Mouse (Mus musculus) stomach, embryonic 15.5 days (tissue): Measurements from ENCODE around the gene Snrpg. TPM values are rescaled to one million over a fixed set of nuclear protein-coding genes. Genes with fewer than 3 reads are reported as not detected.
"Not testable (repeated sequence)": the region's sequence is repeated elsewhere in the genome, so short reads cannot be mapped to it uniquely, and the experiment has no call there.

Experiments
- ATAC-seq: fragments of 200-750 bp; cut with Nextera tagmentation; 2 replicates; pipeline ENCODE4 v1.8.0; 2017; ENCODE audit warnings: low read depth, moderate number of reproducible peaks, moderate TSS enrichment; ENCODE audit not compliant: insufficient read depth, low FRiP score
- H3K27ac ChIP-seq: fragments of 300-500 bp; sonication (generic); 2 replicates; pipeline ENCODE4 v1.5.1; 2015; ENCODE audit warnings: mild to moderate bottlenecking, inconsistent platforms
- H3K27me3 ChIP-seq: fragments of 300-500 bp; sonication (generic); replicated peaks from 2 replicates; pipeline ENCODE4 v1.6.1; 2015; ENCODE audit warnings: inconsistent platforms
- H3K36me3 ChIP-seq: fragments of 300-500 bp; sonication (generic); 2 replicates; pipeline ENCODE4 v1.6.1; 2015; ENCODE audit warnings: inconsistent platforms
- H3K4me1 ChIP-seq: fragments of 300-500 bp; sonication (generic); 2 replicates; pipeline ENCODE4 v1.6.1; 2015; ENCODE audit warnings: inconsistent platforms
- H3K4me2 ChIP-seq: fragments of 300-500 bp; sonication (generic); 2 replicates; pipeline ENCODE4 v1.6.1; 2015; ENCODE audit warnings: mild to moderate bottlenecking, inconsistent platforms
- H3K4me3 ChIP-seq: fragments of 300-500 bp; sonication (generic); replicated peaks from 2 replicates; pipeline ENCODE4 v1.5.1; 2015; ENCODE audit warnings: inconsistent platforms
- H3K9ac ChIP-seq: fragments of 300-500 bp; sonication (generic); 2 replicates; pipeline ENCODE4 v1.6.1; 2015; ENCODE audit warnings: inconsistent platforms
- H3K9me3 ChIP-seq: fragments of 300-500 bp; sonication (generic); 2 replicates; pipeline ENCODE4 v1.6.1; 2016; ENCODE audit warnings: inconsistent platforms
- WGBS: fragments of 180-500 bp; shearing (Covaris S2); methylation state at CpG from one replicate; pipeline ENCODE4 v1.1.7; 2015; 5-methylcytosine and 5-hydroxymethylcytosine counted together
- polyA plus RNA-seq: library from polyadenylated mRNA; unstranded; fragments of >200 nt; fragmentation: Nextera tagmentation; extraction: Ambion mirVana; gene quantifications from 2 replicates; pipeline ENCODE4 v1.2.1, GENCODE M21; 2015

Snrpg gene
- polyA plus RNA-seq, 1 experiment from 2014 or later, result 550 TPM

DNA sequence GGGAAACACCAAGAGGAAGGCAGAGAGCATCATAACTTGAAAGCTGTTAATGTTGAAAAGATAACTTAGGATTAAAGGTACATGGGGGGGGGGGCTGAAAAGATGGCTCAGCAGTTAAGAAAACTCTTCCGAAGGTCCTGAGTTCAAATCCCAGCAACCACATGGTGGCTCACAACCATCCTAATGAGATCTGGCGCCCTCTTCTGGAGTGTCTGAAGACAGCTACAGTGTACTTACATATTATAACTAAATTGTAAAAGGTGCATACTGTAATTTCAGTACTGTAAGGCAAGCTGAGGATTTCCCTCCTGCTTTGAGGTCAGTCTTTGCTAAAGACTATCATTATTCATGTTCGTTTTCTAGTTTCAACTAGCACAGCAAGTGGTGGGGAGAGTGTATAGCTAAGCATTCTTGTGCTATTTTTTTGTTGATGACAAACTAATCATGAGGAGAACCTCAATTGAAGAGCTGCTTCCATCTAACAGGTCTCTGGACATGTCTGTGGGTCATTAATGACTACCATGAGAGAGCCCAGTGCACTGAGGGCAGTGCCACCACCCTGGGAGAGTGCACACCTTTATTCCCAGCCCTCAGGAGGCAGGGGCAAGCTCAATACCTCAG lies 901 bp upstream of the Snrpg start:
- Histone ChIP-seq H3K27ac (no peak overlapping the region), H3K9me3 (no peaks in the 10 kb centered on the region), H3K4me1 (peaks cover 22% of the 10 kb centered on the region), H3K36me3 (no peaks in the 10 kb centered on the region), H3K9ac (no peak overlapping the region), H3K27me3 (no peaks in the 10 kb centered on the region), H3K4me3 (no peak overlapping the region), H3K4me2 (peak overlapping the region; percentile 78; the same call in 1 of the 2 replicates)
- ATAC-seq, result no peak
- WGBS, result 61% methylated on average over 3 of the region's 3 CpGs

DNA sequence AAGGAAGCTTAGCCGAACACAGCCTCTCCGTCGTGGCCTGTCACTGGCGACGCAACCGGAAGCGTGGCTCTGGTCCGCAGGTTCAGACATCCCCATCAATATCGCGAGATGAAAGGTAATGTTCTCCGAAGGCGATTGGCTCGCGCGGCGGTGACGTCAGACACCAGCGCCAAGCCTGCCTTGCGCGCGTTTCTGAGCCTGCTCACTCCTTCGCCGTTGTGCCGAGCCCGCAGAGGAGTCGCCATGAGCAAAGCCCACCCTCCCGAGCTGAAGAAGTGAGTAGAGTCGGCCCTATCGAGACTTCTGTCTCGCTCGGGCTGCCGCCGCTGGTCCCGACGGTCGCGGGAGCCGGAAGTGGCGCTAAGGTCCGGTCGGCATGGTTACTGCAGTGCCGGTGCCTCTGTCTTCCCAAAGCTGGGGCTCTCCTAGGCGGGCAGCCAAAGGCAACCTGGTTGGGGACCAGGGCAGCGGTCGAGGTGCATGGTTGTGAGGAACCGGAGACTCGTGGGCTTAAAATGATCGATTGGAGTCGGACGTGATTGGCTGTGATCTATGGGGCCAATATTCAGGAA lies 322 bp downstream of the Snrpg start:
- peak overlapping the region; percentile 90 for H3K27ac ChIP-seq
- peak overlapping the region; percentile 78 for H3K4me2 ChIP-seq
- H3K4me1 ChIP-seq, result peaks cover 19% of the 10 kb centered on the region
- H3K36me3 ChIP-seq, result no peaks in the 10 kb centered on the region
- no peaks in the 10 kb centered on the region for H3K9me3 ChIP-seq
- peak overlapping the region; percentile 94 for H3K9ac ChIP-seq
- H3K27me3 ChIP-seq, result no peaks in the 10 kb centered on the region
- WGBS, result under 1% methylated on average over 50 of the region's 50 CpGs
- peak; percentile 95 for ATAC-seq
- peak overlapping the region; percentile 88 for H3K4me3 ChIP-seq

DNA sequence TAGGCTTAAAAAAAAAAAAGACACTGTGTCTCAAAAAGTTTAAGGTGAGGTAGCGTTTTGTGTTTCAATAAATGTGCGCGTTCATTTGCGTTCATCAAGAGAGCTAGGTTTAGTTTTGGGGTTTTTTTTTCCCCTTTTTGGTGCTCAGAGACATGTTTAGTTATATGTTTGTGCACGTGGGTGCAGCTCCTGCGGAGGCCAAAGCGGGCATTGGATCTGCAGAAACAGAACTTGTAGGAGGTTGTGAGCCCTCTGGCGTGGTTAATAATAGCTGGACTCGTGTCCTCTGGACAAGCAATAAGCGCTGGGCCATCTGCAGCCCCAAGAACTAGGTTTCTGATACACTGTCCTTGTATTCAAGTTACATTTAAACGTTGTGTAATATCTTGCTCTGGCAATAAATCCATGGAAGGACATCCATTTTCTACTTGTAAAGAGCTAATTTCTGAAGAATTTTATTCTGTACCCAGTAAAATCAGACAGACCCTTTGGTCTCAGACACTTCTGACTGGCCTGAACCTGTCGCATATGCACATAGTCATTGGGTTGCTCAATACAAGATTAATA lies 929 bp downstream of the Snrpg start:
- Histone ChIP-seq H3K27me3 (no peaks in the 10 kb centered on the region), H3K4me2 (peak overlapping the region; percentile 78), H3K27ac (no peak overlapping the region), H3K4me1 (peaks cover 17% of the 10 kb centered on the region), H3K36me3 (peaks cover 3% of the 10 kb centered on the region), H3K9ac (peak overlapping the region; percentile 94; the same call in 1 of the 2 replicates), H3K9me3 (no peaks in the 10 kb centered on the region), H3K4me3 (peak overlapping the region; percentile 88)
- no peak for ATAC-seq
- WGBS, result 3% methylated on average over 12 of the region's 12 CpGs

DNA sequence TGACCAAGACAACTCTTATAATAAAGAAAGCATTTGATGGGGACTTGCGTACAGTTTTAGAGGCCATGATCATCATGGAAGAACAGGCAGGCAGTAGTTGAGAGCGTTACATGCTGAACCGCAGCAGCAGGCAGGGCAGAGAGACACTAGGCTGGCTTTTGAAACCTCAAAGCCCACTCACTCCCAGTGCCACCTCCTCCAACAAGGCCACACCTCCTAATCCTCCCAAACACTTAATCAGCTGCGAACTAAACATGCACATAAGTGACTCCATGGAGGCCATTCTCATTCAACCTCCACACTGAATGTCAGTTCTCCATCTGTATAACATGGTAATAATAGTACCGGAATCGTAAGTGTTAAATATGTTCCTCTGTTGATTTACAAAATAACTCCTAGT lies 2.5 kb downstream of the Snrpg start:
- H3K27ac ChIP-seq, result no peak overlapping the region
- 92% methylated on average over 6 of the region's 6 CpGs for WGBS
- no peak overlapping the region for H3K4me2 ChIP-seq
- no peaks in the 10 kb centered on the region for H3K27me3 ChIP-seq
- H3K9ac ChIP-seq, result no peak overlapping the region
- no peak overlapping the region for H3K4me3 ChIP-seq
- peaks cover 17% of the 10 kb centered on the region for H3K4me1 ChIP-seq
- ATAC-seq, result no peak
- H3K36me3 ChIP-seq, result peaks cover 18% of the 10 kb centered on the region
- no peaks in the 10 kb centered on the region for H3K9me3 ChIP-seq

DNA sequence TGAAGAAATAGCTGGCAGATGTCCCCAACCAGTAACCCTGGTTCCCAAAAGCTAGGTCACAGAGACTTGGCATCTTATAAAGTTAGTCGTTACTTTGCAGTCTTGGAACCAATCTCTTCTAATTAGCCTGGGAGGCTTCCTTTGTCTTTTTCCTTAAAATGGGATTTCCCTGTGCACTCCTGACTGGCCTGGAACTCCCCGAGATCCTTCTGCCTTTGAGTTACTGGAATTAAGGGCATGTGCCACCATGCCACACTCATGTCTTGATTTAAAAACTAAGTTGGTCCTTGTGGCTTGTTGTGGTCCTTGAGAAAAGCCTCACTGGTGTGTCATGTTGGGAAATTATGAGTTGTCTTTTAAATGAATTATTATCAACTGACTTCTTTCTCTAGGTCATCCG lies 7.2 kb downstream of the Snrpg start:
- Histone ChIP-seq H3K4me2 (no peak overlapping the region), H3K4me1 (no peaks in the 10 kb centered on the region), H3K9me3 (no peaks in the 10 kb centered on the region), H3K4me3 (no peak overlapping the region), H3K27ac (no peak overlapping the region), H3K9ac (no peak overlapping the region), H3K36me3 (peaks cover 18% of the 10 kb centered on the region), H3K27me3 (no peaks in the 10 kb centered on the region)
- ATAC-seq, result no peak
- WGBS, result 85% methylated on average over 3 of the region's 3 CpGs

DNA sequence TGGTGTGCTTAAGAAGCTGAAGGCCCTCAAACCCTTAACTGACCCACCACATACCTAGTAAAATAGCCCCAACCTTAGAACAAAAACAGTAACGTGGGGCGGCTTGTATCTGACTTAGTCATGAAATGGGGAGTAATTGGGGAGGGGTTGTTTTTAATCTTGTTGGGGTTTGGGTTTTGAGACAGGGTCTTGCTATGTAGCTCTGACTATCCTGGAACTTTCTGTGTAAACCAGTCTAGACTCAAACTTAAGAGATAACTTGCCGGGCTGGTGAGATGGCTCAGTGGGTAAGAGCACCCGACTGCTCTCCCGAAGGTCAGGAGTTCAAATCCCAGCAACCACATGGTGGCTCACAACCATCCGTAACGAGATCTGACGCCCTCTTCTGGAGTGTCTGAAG lies 9.0 kb downstream of the Snrpg start:
- ATAC-seq, H3K9ac ChIP-seq, H3K27me3 ChIP-seq, H3K9me3 ChIP-seq, H3K4me3 ChIP-seq, H3K27ac ChIP-seq, H3K4me2 ChIP-seq, H3K4me1 ChIP-seq: not testable (repeated sequence)
- WGBS, result 67% methylated on average over 8 of the region's 8 CpGs
- H3K36me3 ChIP-seq, result peaks cover 18% of the 10 kb centered on the region

DNA sequence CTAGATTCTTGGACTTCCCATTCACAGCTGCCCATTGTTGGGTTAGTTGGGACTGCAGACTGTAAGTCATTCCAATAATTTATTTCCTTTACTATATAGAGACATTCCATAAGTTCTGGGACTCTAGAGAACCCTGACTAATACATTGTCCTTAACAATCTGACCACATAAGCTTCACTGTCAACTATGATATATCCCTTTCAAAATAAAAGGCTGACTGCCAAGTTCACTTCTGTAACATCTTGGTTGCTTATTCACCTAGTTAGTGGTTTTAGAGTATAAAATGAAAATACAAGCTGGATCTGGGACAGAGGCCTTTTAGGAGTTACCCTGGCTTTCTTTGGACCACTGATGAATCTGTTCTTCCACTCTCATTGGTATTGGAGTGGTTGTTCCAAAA lies 11.4 kb downstream of the Snrpg start:
- Histone ChIP-seq H3K4me2 (no peak overlapping the region), H3K27ac (no peak overlapping the region), H3K36me3 (peaks cover 14% of the 10 kb centered on the region), H3K4me3 (no peak overlapping the region), H3K9ac (no peak overlapping the region), H3K9me3 (no peaks in the 10 kb centered on the region), H3K27me3 (no peaks in the 10 kb centered on the region), H3K4me1 (no peaks in the 10 kb centered on the region)
- no peak for ATAC-seq

DNA sequence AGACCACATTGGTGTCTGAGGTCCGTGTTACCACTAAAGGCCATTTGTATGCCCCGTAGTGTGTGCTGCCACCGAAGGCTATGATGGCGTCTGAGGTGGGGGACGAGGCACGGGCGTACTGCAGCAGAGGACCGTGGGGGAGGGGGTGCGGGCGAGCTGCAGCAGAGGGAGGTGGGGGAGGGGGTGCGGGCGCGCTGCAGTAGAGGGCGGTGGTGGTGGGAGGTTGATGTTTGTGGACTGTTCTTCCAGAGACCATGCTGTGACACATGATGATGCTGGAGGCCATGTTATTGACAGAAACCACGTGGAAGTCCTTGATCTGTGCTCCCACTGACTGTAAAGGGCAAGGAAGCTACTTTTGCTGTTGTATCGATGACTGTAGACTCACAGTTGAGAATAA lies 12.3 kb downstream of the Snrpg start:
- Histone ChIP-seq H3K27ac (no peak overlapping the region), H3K27me3 (no peaks in the 10 kb centered on the region), H3K36me3 (peaks cover 13% of the 10 kb centered on the region), H3K4me1 (no peaks in the 10 kb centered on the region), H3K9ac (no peak overlapping the region), H3K4me3 (no peak overlapping the region), H3K9me3 (no peaks in the 10 kb centered on the region), H3K4me2 (no peak overlapping the region)
- ATAC-seq, result no peak
- 35% methylated on average over 16 of the region's 16 CpGs for WGBS

DNA sequence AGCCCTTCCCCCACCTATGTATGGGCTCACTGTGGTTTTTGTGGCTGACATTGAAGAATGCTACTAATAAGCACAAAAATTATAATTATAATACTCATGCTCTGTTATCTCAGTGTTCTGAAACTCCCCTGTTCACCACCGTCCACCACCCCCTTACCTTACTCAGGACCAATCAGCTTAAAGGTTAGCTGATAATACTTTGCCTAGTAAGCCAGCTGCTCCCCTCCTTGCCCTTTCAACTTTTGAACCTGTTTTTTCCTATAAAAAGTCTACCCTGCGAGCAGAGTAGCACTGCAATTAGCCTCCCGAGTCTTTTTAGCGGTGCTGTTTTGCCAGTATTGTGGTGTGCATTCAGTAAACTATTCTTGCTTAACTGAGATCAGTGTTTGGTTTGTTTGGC lies 13.6 kb downstream of the Snrpg start:
- peaks cover 20% of the 10 kb centered on the region for H3K36me3 ChIP-seq
- no peaks in the 10 kb centered on the region for H3K4me1 ChIP-seq
- 46% methylated on average over 4 of the region's 4 CpGs for WGBS
- no peaks in the 10 kb centered on the region for H3K9me3 ChIP-seq
- ATAC-seq, result no peak
- no peaks in the 10 kb centered on the region for H3K27me3 ChIP-seq
- no peak overlapping the region for H3K4me3 ChIP-seq
- H3K27ac ChIP-seq, result no peak overlapping the region
- no peak overlapping the region for H3K4me2 ChIP-seq
- no peak overlapping the region for H3K9ac ChIP-seq

DNA sequence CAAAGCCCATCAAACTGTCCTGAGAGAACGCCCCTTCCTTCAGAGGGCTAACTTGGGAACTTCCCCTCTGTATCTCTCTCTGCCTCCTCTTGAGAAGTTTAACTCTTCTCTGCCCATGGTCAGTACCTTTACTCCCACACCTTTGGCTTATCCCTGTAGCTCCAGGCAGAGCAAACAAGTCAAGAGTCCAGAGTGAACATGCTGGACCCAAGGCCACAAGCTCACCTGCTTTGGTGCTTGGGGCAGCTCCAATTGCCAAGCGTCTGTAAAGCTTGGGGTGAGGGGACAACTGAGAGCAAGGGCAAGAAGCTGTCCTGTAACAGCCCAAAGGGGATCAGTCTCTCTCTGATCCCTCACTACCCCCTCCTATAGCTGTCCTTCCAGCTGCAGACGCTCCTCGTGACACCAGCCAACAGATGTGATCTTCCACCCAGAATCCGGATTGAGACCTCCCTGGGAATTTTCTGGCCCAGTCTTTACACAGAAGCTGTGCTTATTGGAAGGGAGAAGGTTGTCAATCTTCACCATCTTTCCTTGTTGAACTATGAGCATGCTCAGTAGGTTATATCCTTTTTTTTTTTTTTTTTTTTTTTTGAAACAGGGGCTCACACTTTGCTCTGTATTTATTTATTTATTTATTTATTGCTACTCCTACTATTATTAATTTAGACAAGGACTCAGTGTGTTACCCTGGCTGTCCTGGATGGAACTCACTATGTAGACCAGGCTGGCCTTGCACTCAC lies 14.4 kb downstream of the Snrpg start:
- no peak overlapping the region for H3K4me2 ChIP-seq
- no peaks in the 10 kb centered on the region for H3K4me1 ChIP-seq
- no peak overlapping the region for H3K4me3 ChIP-seq
- H3K36me3 ChIP-seq, result peaks cover 27% of the 10 kb centered on the region
- H3K27ac ChIP-seq, result no peak overlapping the region
- H3K9me3 ChIP-seq, result no peaks in the 10 kb centered on the region
- no peak for ATAC-seq
- WGBS, result 85% methylated on average over 5 of the region's 5 CpGs
- H3K27me3 ChIP-seq, result no peaks in the 10 kb centered on the region
- H3K9ac ChIP-seq, result no peak overlapping the region

DNA sequence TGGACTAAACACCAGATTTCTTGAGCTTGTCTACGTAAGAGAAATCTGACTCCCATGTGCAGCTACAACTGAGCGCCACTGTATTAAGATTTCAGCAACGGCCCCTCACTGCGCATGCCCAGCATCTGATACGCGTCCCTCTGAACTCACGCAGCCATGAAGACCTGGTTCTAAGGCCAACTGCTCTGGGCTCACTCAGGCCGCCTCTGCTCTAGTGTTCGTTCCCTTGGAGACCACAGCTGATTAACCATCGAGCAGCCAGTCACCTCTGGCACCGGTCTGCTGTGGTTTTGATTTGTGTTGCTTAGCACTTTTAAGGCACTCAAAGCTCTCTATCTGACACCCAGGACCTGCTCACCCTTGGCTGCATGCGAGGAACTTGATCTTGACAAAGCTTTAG lies 16.2 kb downstream of the Snrpg start:
- ATAC-seq, result no peak
- no peaks in the 10 kb centered on the region for H3K9me3 ChIP-seq
- no peak overlapping the region for H3K4me2 ChIP-seq
- 85% methylated on average over 12 of the region's 12 CpGs for WGBS
- no peak overlapping the region for H3K27ac ChIP-seq
- no peaks in the 10 kb centered on the region for H3K4me1 ChIP-seq
- no peaks in the 10 kb centered on the region for H3K27me3 ChIP-seq
- no peak overlapping the region for H3K4me3 ChIP-seq
- no peak overlapping the region for H3K9ac ChIP-seq
- peaks cover 45% of the 10 kb centered on the region for H3K36me3 ChIP-seq

DNA sequence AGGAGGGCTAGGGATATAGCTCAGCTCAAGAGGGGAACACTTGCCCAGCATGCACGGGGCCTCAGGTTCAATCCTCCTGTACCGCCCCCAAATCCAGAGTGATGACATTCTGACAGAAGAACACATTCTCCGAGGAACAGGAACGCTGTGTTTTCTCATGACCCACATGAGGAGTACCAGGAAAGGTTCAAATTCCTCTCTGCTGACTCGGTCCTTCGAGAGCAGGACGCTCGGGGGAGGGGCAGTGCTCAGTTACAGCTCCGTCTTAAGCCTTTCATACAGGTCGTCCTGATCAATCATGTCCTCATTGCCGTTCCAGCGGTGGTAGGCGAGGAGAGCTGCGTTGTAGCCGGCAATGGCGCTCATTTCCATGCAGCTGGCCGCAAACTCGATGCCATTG lies 17.4 kb downstream of the Snrpg start:
- H3K9ac ChIP-seq, result no peak overlapping the region
- no peak for ATAC-seq
- H3K4me3 ChIP-seq, result no peak overlapping the region
- peaks cover 47% of the 10 kb centered on the region for H3K36me3 ChIP-seq
- H3K4me1 ChIP-seq, result no peaks in the 10 kb centered on the region
- no peak overlapping the region for H3K27ac ChIP-seq
- 72% methylated on average over 18 of the region's 18 CpGs for WGBS
- H3K27me3 ChIP-seq, result no peaks in the 10 kb centered on the region
- H3K9me3 ChIP-seq, result no peaks in the 10 kb centered on the region
- H3K4me2 ChIP-seq, result no peak overlapping the region
